Mouse (Mus musculus) G1E (cell line): ENCODE measurements around the gene Usp13. TPM values are rescaled to one million over a fixed set of nuclear protein-coding genes. Genes with fewer than 3 reads are reported as not detected.

Source experiments
- ATAC-seq: 2 replicates; pipeline ENCODE4 v1.8.0; 2016; ENCODE audit warnings: mild to moderate bottlenecking; ENCODE audit not compliant: insufficient number of reproducible peaks, poor library complexity, low FRiP score, severe bottlenecking; ENCODE audit errors: extremely low read depth
- DNase-seq: peaks from one replicate; pipeline ENCODE4 v3.0.0; 2012; ENCODE audit warnings: low spot score
- H3K27me3 ChIP-seq: 2 replicates; pipeline ENCODE4 v1.6.1; 2012; ENCODE audit warnings: mild to moderate bottlenecking, low read length, inconsistent platforms; ENCODE audit not compliant: insufficient read depth
- H3K36me3 ChIP-seq: replicated peaks from 2 replicates; pipeline ENCODE3; 2012; ENCODE audit warnings: mild to moderate bottlenecking, inconsistent platforms
- H3K4me1 ChIP-seq: 2 replicates; pipeline ENCODE4 v1.6.1; 2012; ENCODE audit warnings: low read depth, low read length, inconsistent platforms, mixed read lengths; ENCODE audit not compliant: insufficient read depth
- H3K4me3 ChIP-seq: 2 replicates; pipeline ENCODE4 v1.5.1; 2012; ENCODE audit warnings: low read depth, mild to moderate bottlenecking, inconsistent platforms, low read length, moderate library complexity, mixed read lengths
- H3K9me3 ChIP-seq: replicated peaks from 2 replicates; pipeline ENCODE4 v1.6.1; 2012; ENCODE audit warnings: inconsistent platforms
- CTCF ChIP-seq: IDR thresholded peaks from 2 replicates; pipeline ENCODE4 v1.5.1; 2012; ENCODE audit warnings: low read depth, low read length, inconsistent platforms, mixed read lengths
- GATA1 ChIP-seq: IDR thresholded peaks from 2 replicates; pipeline ENCODE4 v1.6.1; 2012; ENCODE audit warnings: borderline replicate concordance, low read length, inconsistent platforms, mixed read lengths
- GATA2 ChIP-seq: IDR thresholded peaks from 2 replicates; pipeline ENCODE4 v1.6.1; 2012; ENCODE audit warnings: low read depth, low read length, inconsistent platforms, borderline replicate concordance
- POLR2AphosphoS5 ChIP-seq: IDR thresholded peaks from 2 replicates; pipeline ENCODE4 v1.6.1; 2012; ENCODE audit warnings: low read depth, low read length, inconsistent platforms; ENCODE audit not compliant: insufficient replicate concordance
- TAL1 ChIP-seq: conservative IDR thresholded peaks from 2 replicates; pipeline ENCODE4 v1.6.1; 2012; ENCODE audit warnings: low read depth, low read length, inconsistent platforms, mixed read lengths
- polyA plus RNA-seq: library from polyadenylated mRNA; stranded (reverse); fragments of >175 nt; gene quantifications from 2 replicates; pipeline ENCODE4 v1.2.3, GENCODE M21; 2012
- total RNA-seq, 2 experiments: library from RNA; stranded (forward) in 1 of 2; stranded (reverse) in 1 of 2; fragments of 200-1000 nt in 1 of 2; fragments of >200 nt in 1 of 2; fragmentation: Nextera tagmentation in 1 of 2; gene quantifications; 2 replicates each; pipeline ENCODE4 v1.2.3; 2014 to 2017

Usp13 gene
- total and polyA plus RNA-seq, 3 experiments = 0.01 to 0.05 TPM; not detected in 1

- no peaks in the 10 kb centered on the region for H3K27me3 ChIP-seq
- ATAC-seq (no peak), DNase-seq (no peak)
- no peaks in the 10 kb centered on the region for H3K9me3 ChIP-seq
- H3K4me3 ChIP-seq = no peak overlapping the region
- H3K36me3 ChIP-seq = no peaks in the 10 kb centered on the region
- no peaks in the 10 kb centered on the region for H3K4me1 ChIP-seq
- TF ChIP-seq GATA1 (no peak), GATA2 (no peak), CTCF (no peak), POLR2AphosphoS5 (no peak), TAL1 (no peak)
Observed at GRCm38 (mm10) chr3:32886386-32886785, 69.0 kb downstream of the Usp13 start.

- DNase-seq (no peak), ATAC-seq (no peak)
- Histone ChIP-seq H3K4me1 (no peaks in the 10 kb centered on the region), H3K4me3 (no peak overlapping the region), H3K27me3 (no peaks in the 10 kb centered on the region), H3K36me3 (no peaks in the 10 kb centered on the region), H3K9me3 (no peaks in the 10 kb centered on the region)
- no peak for TF ChIP-seq GATA2
Observed at GRCm38 (mm10) chr3:32888886-32889285, 71.5 kb downstream of the Usp13 start.

- Histone ChIP-seq H3K36me3 (no peaks in the 10 kb centered on the region), H3K9me3 (no peaks in the 10 kb centered on the region), H3K4me3 (no peak overlapping the region), H3K27me3 (no peaks in the 10 kb centered on the region), H3K4me1 (no peaks in the 10 kb centered on the region)
- ATAC-seq (no peak), DNase-seq (no peak)
- no peak for TF ChIP-seq TAL1
- TF ChIP-seq GATA1 = no peak
- no peak for TF ChIP-seq GATA2
- TF ChIP-seq POLR2AphosphoS5 = no peak
- TF ChIP-seq CTCF = no peak
Observed at GRCm38 (mm10) chr3:32890174-32890573, 72.8 kb downstream of the Usp13 start.

- Histone ChIP-seq H3K36me3 (no peaks in the 10 kb centered on the region), H3K4me1 (no peaks in the 10 kb centered on the region), H3K27me3 (no peaks in the 10 kb centered on the region), H3K4me3 (no peak overlapping the region), H3K9me3 (no peaks in the 10 kb centered on the region)
- TF ChIP-seq POLR2AphosphoS5 (no peak), GATA2 (no peak), TAL1 (no peak)
- DNase-seq = no peak
- ATAC-seq = no peak
Observed at GRCm38 (mm10) chr3:32903462-32903861, 86.1 kb downstream of the Usp13 start.

- Histone ChIP-seq H3K9me3 (no peaks in the 10 kb centered on the region), H3K36me3 (no peaks in the 10 kb centered on the region), H3K27me3 (no peaks in the 10 kb centered on the region), H3K4me3 (no peak overlapping the region), H3K4me1 (no peaks in the 10 kb centered on the region)
- ATAC-seq = no peak
- no peak for DNase-seq
- TF ChIP-seq POLR2AphosphoS5 = no peak
- no peak for TF ChIP-seq CTCF
- no peak for TF ChIP-seq GATA2
- no peak for TF ChIP-seq GATA1
- no peak for TF ChIP-seq TAL1
Observed at GRCm38 (mm10) chr3:32904599-32904998, 87.3 kb downstream of the Usp13 start.

GRCm38 (mm10) chr3:32905850-32906779, 88.8 kb downstream of the Usp13 start:
- TF ChIP-seq CTCF = no peak
- Histone ChIP-seq H3K9me3 (no peaks in the 10 kb centered on the region), H3K4me1 (no peaks in the 10 kb centered on the region), H3K4me3 (no peak overlapping the region), H3K27me3 (no peaks in the 10 kb centered on the region), H3K36me3 (no peaks in the 10 kb centered on the region)
- DNase-seq (no peak), ATAC-seq (no peak)
